Mouse (Mus musculus) G1E (cell line): Measurements from ENCODE around the gene Rasgef1b. TPM values are rescaled to one million over a fixed set of nuclear protein-coding genes. Genes with fewer than 3 reads are reported as not detected.

Experiments
- ATAC-seq: 2 replicates; pipeline ENCODE4 v1.8.0; 2016; ENCODE audit warnings: mild to moderate bottlenecking; ENCODE audit not compliant: insufficient number of reproducible peaks, poor library complexity, low FRiP score, severe bottlenecking; ENCODE audit errors: extremely low read depth
- DNase-seq: peaks from one replicate; pipeline ENCODE4 v3.0.0; 2012; ENCODE audit warnings: low spot score
- H3K27me3 ChIP-seq: 2 replicates; pipeline ENCODE4 v1.6.1; 2012; ENCODE audit warnings: mild to moderate bottlenecking, low read length, inconsistent platforms; ENCODE audit not compliant: insufficient read depth
- H3K36me3 ChIP-seq: replicated peaks from 2 replicates; pipeline ENCODE3; 2012; ENCODE audit warnings: mild to moderate bottlenecking, inconsistent platforms
- H3K4me1 ChIP-seq: 2 replicates; pipeline ENCODE4 v1.6.1; 2012; ENCODE audit warnings: low read depth, low read length, inconsistent platforms, mixed read lengths; ENCODE audit not compliant: insufficient read depth
- H3K4me3 ChIP-seq: 2 replicates; pipeline ENCODE4 v1.5.1; 2012; ENCODE audit warnings: low read depth, mild to moderate bottlenecking, inconsistent platforms, low read length, moderate library complexity, mixed read lengths
- H3K9me3 ChIP-seq: replicated peaks from 2 replicates; pipeline ENCODE4 v1.6.1; 2012; ENCODE audit warnings: inconsistent platforms
- CTCF ChIP-seq: IDR thresholded peaks from 2 replicates; pipeline ENCODE4 v1.5.1; 2012; ENCODE audit warnings: low read depth, low read length, inconsistent platforms, mixed read lengths
- GATA1 ChIP-seq: IDR thresholded peaks from 2 replicates; pipeline ENCODE4 v1.6.1; 2012; ENCODE audit warnings: borderline replicate concordance, low read length, inconsistent platforms, mixed read lengths
- GATA2 ChIP-seq: IDR thresholded peaks from 2 replicates; pipeline ENCODE4 v1.6.1; 2012; ENCODE audit warnings: low read depth, low read length, inconsistent platforms, borderline replicate concordance
- POLR2AphosphoS5 ChIP-seq: IDR thresholded peaks from 2 replicates; pipeline ENCODE4 v1.6.1; 2012; ENCODE audit warnings: low read depth, low read length, inconsistent platforms; ENCODE audit not compliant: insufficient replicate concordance
- TAL1 ChIP-seq: conservative IDR thresholded peaks from 2 replicates; pipeline ENCODE4 v1.6.1; 2012; ENCODE audit warnings: low read depth, low read length, inconsistent platforms, mixed read lengths
- polyA plus RNA-seq: library from polyadenylated mRNA; stranded (reverse); fragments of >175 nt; gene quantifications from 2 replicates; pipeline ENCODE4 v1.2.3, GENCODE M21; 2012
- total RNA-seq, 2 experiments: library from RNA; stranded (forward) in 1 of 2; stranded (reverse) in 1 of 2; fragments of 200-1000 nt in 1 of 2; fragments of >200 nt in 1 of 2; fragmentation: Nextera tagmentation in 1 of 2; gene quantifications; 2 replicates each; pipeline ENCODE4 v1.2.3; 2014 to 2017

Rasgef1b gene
- total and polyA plus RNA-seq, 3 experiments, result 0.38 TPM; not detected in 2

- H3K4me3 ChIP-seq, result no peak overlapping the region
- H3K27me3 ChIP-seq, result no peaks in the 10 kb centered on the region
- DNase-seq (no peak), ATAC-seq (no peak)
- no peaks in the 10 kb centered on the region for H3K36me3 ChIP-seq
- peaks cover 39% of the 10 kb centered on the region for H3K9me3 ChIP-seq
- H3K4me1 ChIP-seq, result no peaks in the 10 kb centered on the region
- no peak for TF ChIP-seq TAL1
- TF ChIP-seq CTCF, result no peak
- TF ChIP-seq GATA1, result no peak
- TF ChIP-seq GATA2, result no peak
- no peak for TF ChIP-seq POLR2AphosphoS5
These were observed 258.3 kb downstream of the Rasgef1b start for GRCm38 (mm10) chr5:99470613-99471012.

- ATAC-seq (no peak), DNase-seq (no peak)
- Histone ChIP-seq H3K27me3 (no peaks in the 10 kb centered on the region), H3K4me1 (no peaks in the 10 kb centered on the region), H3K36me3 (no peaks in the 10 kb centered on the region), H3K4me3 (no peak overlapping the region), H3K9me3 (peaks cover 61% of the 10 kb centered on the region)
- TF ChIP-seq GATA2, result no peak
- no peak for TF ChIP-seq TAL1
- no peak for TF ChIP-seq GATA1
- TF ChIP-seq POLR2AphosphoS5, result no peak
- TF ChIP-seq CTCF, result no peak
These were observed 269.9 kb downstream of the Rasgef1b start for GRCm38 (mm10) chr5:99459007-99459406.

GRCm38 (mm10) chr5:99457291-99457690, 271.6 kb downstream of the Rasgef1b start:
- TF ChIP-seq CTCF (no peak), POLR2AphosphoS5 (no peak), GATA2 (no peak), TAL1 (no peak), GATA1 (no peak)
- DNase-seq (no peak), ATAC-seq (no peak)
- Histone ChIP-seq H3K27me3 (no peaks in the 10 kb centered on the region), H3K9me3 (peaks cover 67% of the 10 kb centered on the region), H3K36me3 (no peaks in the 10 kb centered on the region), H3K4me3 (no peak overlapping the region), H3K4me1 (no peaks in the 10 kb centered on the region)

GRCm38 (mm10) chr5:99451939-99452338, 276.9 kb downstream of the Rasgef1b start:
- H3K36me3 ChIP-seq, result no peaks in the 10 kb centered on the region
- no peak for ATAC-seq
- DNase-seq, result no peak
- no peaks in the 10 kb centered on the region for H3K27me3 ChIP-seq
- H3K4me1 ChIP-seq, result no peaks in the 10 kb centered on the region
- TF ChIP-seq CTCF (no peak), TAL1 (no peak), GATA1 (no peak), POLR2AphosphoS5 (no peak), GATA2 (no peak)
- no peak overlapping the region for H3K4me3 ChIP-seq
- peaks cover 62% of the 10 kb centered on the region for H3K9me3 ChIP-seq

GRCm38 (mm10) chr5:99451416-99451815, 277.4 kb downstream of the Rasgef1b start:
- no peak for ATAC-seq
- DNase-seq, result no peak
- Histone ChIP-seq H3K27me3 (no peaks in the 10 kb centered on the region), H3K4me3 (no peak overlapping the region), H3K9me3 (peaks cover 61% of the 10 kb centered on the region), H3K4me1 (no peaks in the 10 kb centered on the region), H3K36me3 (no peaks in the 10 kb centered on the region)
- no peak for TF ChIP-seq CTCF
- TF ChIP-seq POLR2AphosphoS5, result no peak
- TF ChIP-seq GATA2, result no peak
- TF ChIP-seq GATA1, result no peak
- no peak for TF ChIP-seq TAL1

GRCm38 (mm10) chr5:99450994-99451393, 277.9 kb downstream of the Rasgef1b start:
- Histone ChIP-seq H3K4me3 (no peak overlapping the region), H3K36me3 (no peaks in the 10 kb centered on the region), H3K9me3 (peaks cover 56% of the 10 kb centered on the region), H3K4me1 (no peaks in the 10 kb centered on the region), H3K27me3 (no peaks in the 10 kb centered on the region)
- DNase-seq, result no peak
- TF ChIP-seq TAL1, result no peak
- no peak for TF ChIP-seq GATA2
- no peak for TF ChIP-seq GATA1
- no peak for TF ChIP-seq CTCF
- TF ChIP-seq POLR2AphosphoS5, result no peak
- no peak for ATAC-seq
